Mouse (Mus musculus) kidney, postnatal 10 days (tissue): ENCODE results near the gene Tnip1.
A peak's percentile ranks its signal among the peaks of the same experiment; 100 is the strongest.
"Not testable (repeated sequence)": the region's sequence is repeated elsewhere in the genome, so short reads cannot be mapped to it uniquely, and the experiment has no call there.

ENCODE experiments used
- DNase-seq: peaks from one replicate; pipeline ENCODE4 v3.0.0; 2021; ENCODE audit warnings: mixed read lengths

Tnip1 gene

DNA sequence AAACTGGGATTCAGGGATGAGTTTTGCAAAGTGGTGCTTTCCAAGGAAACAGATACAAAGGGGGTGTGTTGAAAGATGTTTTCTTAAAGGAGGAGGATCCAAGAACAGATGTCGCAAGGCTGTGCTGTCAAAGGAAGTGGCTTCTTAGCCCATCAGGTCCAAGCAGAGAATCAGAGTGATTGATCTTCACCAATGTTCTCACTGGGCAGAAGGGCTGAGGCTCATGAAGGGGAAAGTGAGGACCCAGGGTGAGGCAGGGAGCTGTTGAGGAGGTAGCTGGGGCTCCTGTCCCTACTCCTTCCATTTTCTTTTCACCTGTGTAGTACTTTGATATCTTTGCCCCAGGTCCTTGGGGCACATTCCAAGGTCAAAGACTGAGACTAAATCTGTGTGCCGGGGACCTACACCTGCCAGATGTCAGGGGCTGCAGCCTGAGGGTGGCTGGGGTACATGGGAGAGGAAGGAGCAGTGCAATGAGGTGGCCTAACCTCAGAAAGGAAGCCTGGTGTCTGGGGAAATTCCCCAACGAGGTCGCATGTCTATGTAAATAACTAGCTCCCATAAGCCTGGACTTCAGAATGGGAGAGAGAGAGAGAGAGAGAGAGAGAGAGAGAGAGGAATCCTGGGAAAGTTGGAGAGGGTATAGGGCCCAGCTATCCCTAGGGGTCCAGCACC lies 9.5 kb upstream of the Tnip1 start:
- DNase-seq, result no peak

DNA sequence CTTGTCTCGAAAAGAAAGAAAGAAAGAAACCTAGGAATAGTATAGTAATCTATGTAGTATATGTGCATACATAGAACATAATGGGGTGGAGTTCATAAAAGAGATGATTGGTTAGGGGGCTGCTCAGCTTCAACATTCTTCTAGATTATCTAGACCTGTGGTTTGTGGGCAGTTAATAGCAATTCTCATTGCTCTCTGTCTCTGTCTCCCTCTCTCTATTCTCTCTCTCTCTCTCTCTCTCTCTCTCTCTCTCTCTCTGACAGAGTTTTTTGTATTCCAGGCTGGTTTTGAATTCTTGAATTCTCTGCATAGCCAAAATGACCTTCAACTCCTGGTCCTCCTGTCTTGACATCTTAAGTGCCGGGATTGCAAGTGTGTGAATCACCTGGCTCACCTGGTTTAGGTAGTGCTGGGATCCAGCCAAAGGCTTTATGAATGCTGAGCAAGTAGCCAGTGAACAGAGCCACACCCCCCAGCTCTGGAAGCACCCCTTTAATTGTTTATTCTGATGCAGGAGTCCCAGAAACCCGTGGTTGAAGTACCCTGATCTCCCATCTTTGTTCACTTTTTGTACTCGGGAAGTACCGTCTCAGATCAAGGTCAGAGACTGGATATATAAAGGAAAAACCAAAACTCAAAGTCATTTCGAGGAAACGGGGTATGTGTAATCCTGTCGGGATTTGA lies 8.8 kb upstream of the Tnip1 start:
- DNase-seq, result no peak

DNA sequence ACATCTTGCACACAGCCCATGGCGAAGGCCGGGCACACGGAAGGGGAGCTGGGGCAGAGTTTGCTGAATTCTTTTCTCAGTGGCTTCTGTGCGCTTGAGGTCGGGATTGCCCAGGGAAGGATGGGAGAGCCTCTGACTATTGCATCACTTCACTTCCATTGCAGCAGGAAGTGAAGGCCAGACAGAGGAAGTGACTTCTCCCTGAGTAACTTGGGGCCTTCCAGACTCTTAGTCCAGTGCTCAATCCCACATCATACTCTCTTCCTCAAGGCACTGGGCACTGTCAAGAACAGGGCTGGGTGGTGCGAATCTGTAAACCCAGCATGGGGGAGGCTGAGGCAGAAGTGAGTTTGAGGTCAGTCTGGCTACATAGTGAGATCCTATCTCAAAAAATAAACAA lies 2.5 kb upstream of the Tnip1 start:
- DNase-seq, result no peak

DNA sequence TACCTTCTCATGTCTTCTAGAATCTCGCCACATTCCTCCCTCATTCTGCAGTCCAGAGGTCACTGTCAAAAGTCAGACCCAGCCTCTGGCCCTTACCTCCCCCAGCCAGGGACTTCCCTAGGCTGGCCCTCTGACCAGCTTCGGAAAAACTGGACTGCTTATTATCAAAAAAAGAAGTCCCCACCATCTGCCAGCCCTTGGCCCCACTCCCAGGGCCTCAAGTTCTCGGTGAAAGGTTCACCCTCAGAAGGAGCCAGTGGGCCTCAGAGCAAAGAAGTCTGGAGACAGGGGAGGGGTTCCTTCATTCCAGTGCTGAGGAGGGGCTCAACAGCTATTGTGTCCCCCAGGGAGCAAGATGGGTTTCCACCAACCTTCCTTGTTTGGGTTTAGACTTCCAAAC lies 796 bp downstream of the Tnip1 start:
- no peak for DNase-seq

DNA sequence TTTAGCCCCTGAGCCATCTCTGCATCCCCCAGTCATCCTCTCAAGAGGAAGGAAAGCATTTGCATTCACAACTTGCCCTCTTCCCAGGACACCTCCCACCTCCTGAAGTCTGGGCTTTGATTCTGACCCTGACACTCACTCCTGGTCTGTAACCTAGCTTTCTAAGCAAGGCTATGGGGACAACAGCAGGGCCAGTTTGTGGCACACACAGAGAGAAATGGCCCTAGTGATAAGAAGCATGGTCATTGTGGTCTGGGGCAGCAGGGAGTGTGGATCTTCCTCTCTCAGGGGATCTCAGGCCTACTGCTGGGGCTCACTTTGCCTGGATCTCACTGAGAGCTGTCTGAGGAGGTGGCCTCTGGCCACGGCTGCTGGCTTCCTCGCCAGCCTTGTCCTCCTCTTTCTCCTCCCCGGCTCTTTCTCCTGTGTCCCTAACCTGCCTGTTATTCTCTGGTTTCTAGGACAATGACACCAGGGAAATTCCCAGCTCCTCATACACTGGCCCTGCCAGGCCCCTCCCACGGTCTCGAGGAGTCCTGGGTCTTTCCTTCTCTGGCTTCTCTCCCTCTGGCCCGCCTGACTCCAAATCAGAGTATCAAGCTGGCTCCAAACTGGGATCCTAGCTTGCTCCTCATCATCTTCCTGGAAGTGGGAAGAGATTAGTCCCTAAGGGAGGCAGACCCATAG lies 1.4 kb downstream of the Tnip1 start:
- DNase-seq, result no peak

DNA sequence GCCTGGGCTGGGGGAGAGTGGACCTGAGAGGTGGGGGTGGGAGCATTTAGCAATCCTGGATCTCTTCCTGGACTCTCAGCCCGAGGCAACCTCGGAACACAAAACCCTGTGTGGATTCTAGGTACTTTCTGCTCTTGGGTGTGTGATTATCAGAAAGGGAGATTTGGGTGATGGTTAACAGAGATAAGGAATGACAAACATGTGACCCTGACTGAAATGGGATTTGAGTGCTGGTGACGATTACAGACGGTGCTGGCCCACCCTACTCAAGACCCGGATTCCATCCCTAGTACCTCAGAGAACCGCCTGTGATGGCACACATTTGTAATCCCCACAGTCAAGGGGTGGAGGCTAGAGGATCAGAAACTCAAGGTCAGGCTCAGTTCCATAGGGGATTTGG lies 2.5 kb downstream of the Tnip1 start:
- DNase-seq, result no peak

DNA sequence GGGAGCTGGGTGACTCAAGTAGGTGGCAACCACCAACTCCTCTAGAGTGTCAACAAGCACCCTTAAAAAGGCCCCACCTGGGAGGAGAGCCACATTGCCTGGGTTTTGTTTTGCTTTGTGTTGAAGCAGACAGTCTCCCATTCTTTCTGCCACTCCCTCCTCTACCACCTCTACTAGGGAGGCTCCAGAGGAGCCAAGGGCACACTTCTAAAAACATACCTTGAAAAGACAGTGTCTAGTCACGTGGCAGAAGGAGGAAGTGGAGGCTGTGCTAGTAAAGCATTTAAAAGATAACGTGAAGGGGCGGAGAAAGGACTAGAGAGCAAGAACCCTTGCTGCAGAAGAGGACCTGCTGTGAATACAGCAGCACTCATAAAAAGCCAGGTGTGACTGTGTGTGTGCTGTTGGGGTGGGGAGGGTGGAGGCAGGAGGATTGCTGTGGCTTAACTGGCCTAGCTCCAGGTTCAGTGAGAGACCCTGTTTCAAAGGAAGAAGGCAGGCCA lies 4.1 kb downstream of the Tnip1 start:
- no peak for DNase-seq

DNA sequence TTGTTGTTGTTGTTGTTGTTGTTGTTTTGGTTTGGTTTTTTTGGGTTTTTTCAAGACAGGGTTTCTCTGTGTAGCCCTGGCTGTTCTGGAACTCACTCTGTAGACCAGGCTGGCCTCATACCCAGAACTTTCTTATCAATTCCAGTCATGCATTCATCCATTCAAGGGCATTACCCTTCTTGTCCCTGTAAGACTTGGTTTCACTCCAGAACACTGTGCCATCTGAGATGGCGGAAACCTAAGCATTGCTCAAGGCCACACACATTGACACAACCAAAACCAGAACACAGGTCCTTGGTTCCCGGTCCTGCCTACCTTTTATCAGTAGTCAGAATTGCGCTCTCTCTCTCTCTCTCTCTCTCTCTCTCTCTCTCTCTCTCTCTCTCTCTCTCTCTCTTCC lies 5.0 kb downstream of the Tnip1 start:
- DNase-seq, result not testable (repeated sequence)

DNA sequence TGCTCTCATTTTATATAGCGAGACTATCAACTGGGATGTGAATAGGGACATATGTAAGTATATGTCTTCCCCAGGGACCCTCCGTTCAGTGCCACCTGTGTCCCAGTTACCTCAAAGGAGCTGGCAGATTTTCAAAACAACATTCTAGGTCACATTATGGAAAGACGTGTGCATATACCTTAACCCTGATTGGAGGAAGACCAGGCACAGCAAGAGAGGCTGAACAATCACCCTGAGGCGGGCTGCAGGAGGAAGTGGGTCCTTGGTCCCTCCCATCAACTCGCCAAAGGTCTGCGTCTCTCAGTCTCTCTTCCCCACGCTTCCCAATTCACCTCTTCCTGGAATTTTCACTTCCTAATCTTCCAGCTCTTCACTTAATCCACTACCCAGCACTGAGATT lies 5.8 kb downstream of the Tnip1 start:
- no peak for DNase-seq

DNA sequence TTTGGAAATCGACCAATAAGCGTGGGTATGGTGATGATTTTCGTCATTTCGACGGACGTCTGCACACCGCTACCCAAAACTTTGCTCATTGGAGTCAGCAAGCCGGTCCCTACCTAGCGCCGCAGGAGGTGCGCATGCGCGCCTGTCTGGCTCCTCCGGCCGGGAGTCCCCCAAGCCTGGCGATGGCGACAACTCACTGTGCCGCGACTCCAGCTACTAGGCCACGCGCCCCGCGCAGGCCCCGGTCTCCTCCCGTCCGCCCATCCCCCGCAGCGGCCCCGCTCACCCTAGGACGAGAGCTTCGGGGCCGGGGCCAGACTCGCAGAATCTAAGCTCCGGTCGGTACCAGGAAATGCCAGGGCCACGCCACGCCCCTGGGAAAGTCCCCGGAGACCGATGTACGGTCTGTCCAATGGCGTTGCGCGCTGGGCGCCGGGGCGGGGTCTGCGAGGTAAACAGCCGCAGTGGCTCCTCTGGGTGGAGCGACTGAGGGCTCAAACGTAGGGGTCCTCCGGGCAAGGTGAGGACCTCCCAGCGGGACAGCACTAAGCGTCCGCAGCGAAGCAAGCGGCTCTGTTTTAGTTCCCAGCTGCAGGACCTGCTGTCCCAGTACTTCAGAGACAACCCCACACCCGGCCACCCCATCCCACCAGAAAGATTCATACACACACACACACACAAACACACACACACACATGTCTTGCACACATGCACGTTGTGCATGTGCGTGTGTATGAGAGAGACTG lies 6.8 kb downstream of the Tnip1 start:
- peak; percentile 99 for DNase-seq

DNA sequence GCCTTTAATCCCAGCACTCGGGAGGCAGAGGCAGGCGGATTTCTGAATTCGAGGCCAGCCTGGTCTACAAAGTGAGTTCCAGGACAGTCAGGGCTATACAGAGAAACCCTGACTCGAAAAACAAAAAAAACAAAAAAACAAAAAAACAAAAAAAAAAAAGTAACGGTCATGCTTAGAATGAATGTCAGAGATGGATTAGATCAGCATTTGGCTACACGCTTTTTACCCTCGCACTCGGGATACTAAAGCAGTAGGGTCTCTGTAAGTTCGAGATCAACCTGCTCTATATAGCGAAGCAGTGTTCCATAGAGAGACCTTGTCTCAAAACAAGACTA lies 7.3 kb downstream of the Tnip1 start:
- DNase-seq, result not testable (repeated sequence)

DNA sequence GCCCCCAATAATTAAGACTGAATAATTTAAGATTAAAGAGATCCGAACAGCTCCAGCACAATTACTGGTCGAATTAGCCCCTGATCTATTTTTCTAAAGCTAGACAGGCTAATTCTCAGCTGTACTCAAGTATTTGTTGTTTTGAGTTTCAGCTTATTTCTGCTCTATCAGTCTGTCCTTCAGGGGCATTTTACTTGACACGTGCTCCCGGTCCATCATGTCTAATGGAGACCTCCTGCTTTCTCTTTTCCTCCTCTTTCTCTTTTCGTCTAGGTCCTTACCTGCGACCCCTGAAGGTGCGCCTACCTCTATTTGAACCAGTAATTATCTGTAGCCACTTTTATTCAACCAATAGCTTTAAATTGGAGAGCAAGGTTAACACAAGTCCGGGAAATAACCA lies 8.0 kb downstream of the Tnip1 start:
- DNase-seq, result no peak

DNA sequence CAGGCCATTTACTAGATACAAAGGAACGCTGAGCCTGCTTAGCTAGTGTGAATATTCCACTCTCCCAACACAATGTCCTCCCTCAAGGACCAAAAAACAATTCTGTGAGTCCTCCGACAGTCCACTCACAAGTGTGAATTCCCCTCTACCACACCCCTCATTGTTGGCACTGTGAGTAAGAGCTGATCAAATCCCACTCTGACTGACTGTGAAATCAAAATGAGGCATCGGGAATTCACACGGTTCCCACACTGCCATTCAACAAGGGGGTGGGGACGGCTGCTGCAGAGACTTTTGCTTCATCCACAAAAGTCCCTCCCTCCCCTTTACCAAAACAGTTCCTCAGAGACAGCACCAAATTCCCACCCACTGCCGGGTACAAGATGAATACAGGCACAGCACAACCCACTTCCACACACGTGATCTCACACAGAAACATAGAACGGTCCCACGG lies 8.7 kb downstream of the Tnip1 start:
- no peak for DNase-seq

DNA sequence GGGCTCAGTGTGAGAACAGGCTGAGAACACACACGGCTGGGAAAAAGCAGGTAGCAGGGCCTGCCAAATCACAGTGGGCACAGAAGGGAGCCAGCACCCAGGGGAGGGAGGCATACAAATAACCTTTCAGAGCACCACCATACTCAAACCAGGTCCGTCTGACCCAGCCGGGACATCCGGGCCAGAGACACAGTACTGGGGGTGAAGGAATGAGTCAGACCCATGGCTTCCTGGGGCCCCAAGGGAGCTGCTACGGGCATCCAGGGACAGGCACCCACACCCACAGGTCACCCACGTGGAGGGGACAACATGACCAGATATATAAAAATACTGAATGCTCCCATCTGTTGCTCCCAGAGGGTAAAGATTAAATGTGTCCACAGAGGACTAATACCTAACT lies 10.1 kb downstream of the Tnip1 start:
- no peak for DNase-seq

DNA sequence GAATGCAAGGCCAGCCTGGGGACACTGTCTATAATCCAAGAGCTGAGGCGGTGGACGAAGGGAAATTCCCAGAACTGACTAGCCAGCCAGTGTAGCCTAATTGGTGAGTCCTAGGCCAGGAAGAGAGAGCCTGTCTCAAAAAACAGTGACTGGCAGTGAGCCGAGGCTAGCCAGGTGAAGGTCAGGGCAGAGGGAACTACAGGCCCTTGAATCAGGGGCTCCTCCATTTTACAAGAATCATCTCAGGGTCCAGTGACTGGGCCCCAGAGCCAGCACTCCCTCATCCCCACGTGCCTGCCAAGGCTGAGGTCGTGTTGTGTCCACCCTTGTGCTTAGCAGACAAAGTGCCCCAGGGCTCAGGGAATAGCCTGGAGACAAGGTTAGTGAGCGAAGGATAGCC lies 12.0 kb downstream of the Tnip1 start:
- no peak for DNase-seq

DNA sequence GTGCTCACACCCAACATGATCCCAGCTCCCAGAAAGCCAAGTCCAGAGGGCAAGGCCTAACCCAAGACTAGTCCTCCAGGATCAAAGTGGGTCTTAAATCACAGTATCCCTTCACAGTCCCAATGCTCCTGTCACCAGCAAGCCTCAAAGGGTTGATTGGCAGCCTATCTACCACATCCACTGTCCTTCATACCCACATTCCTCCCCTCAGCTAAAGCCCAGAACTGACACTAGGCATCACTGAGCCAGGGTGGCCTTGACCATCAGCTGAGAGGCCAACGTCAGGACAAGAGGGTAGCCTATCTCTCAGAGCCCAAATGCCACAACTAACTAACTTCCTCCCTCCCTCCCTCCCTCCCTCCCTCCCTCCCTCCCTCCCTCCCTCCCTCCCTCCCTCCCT lies 13.0 kb downstream of the Tnip1 start:
- no peak for DNase-seq

DNA sequence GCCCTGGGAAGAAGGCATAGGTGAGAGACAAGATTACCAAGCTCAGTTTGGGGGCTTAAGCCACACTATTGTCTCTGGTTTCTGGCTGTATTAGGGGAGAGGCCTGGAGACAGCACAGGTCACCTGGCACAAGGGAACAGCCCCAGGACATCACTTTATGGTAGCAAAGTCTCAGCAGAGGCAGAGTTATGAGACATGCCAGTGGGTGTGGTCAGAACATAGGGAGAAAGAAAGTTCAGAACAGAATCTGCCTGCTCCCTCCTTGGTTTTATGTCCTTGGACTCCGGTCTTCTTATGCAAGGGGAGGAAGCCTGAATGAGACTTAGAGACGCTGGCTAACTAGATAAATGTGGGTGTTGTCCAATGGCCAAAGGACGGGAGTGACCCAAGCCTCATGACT lies 18.0 kb downstream of the Tnip1 start:
- DNase-seq, result no peak

DNA sequence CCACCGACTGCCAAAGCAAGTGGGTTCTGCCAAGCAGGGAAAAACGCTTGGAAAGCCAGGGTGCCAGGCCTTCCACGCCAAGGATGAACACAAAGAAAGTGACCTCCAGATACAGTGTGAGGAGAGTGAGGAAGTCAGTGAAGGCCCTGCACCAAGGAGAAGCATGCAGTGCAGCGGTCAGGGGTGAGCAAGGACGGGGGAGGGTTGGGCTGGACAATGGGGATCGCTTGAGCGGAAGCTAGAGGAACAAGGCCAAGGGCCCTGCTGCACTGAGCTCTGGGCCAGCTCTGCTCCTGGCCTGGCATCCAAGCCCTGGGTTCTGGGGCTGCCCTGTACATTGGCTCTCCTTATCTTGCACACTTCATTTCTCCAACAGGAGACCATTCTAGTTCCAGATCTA lies 22.7 kb downstream of the Tnip1 start:
- no peak for DNase-seq

DNA sequence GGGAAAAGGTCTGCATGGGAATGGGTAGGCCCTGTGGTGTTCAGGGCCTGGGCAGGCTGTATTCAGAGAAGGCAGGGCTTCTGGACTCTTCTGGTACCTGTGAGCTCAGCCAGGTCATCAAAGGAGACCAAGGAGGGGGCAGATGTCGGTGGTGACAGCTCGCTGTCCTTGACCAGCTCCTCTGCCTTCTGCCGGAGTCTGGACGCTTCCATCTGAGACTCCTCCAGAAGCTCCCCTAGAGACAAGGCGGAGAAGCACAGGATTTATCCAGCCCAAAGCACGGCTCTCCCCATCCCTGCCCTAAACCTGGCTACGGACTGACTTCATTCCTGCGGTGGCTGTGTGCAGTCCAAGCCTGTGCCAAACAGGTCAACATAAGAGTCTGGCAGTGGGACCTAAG lies 23.2 kb downstream of the Tnip1 start:
- no peak for DNase-seq

DNA sequence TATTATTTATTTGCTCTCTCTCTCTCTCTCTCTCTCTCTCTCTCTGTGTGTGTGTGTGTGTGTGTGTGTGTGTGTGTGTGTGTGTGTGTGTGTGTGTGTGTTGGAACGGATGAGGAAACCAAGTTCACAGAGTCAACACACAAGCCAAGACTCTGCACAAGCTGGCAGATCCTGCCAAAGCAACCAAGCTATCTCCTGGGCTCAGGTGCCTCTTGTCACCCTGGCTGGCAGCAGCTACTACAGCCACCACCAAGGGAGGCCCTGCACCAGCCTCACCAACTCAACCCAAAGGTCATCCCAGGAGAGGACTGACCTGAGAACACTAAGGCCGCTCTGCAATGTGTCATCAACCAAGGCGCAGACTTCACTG lies 26.0 kb downstream of the Tnip1 start:
- no peak for DNase-seq

DNA sequence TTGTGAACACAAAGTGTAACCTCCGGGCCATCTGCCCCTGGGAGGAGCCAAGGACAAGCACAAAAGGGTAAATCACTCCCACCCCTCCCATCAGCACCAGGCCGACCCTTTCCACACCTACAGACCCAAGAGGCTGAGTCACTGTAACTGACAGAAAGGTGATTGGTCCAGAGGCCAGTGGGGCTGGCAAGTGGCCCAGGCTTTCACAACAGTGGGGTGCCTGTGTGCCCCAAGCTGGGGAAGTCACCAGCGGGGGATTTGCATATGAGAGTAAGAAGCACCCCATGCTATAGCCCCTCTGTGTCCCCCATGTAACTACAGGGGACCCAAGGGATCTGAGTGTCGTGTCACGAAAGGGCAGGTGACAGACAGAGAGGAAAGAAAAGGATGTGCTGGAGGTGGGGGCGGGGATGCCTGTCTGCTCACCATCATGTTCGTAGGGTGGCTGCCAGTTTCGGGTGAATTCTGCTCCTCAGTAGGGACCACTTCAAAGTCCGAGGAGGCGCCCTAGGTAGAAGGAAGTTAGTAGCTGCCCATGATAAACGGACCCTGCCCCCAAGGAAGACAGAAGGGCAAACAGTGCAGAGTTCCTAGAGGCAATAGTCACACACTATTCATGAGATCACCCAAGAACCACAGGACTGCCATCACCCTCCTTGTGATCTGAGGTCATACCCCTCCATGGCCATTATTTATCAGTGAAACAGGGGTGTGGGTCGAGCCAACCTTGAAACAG lies 26.5 kb downstream of the Tnip1 start:
- no peak for DNase-seq

DNA sequence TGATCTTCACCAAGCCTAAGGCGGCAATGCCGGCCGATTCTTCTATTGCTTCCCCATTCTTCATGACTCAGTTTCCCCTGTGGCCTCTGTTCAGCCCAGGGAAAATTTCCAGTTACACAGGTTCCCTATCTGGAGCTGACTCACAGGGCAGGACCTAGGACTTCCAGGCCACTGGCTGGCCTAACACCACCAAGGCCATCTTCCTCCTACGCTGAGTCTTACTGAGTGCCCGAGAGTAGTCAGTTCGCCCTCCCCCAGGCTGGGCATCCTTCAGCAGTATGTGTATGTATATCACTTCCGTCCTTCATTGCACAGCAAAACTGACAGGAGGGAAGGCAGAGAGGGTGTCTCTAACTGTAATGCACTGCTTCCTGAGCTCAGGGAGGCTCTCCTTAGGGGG lies 28.5 kb downstream of the Tnip1 start:
- no peak for DNase-seq

DNA sequence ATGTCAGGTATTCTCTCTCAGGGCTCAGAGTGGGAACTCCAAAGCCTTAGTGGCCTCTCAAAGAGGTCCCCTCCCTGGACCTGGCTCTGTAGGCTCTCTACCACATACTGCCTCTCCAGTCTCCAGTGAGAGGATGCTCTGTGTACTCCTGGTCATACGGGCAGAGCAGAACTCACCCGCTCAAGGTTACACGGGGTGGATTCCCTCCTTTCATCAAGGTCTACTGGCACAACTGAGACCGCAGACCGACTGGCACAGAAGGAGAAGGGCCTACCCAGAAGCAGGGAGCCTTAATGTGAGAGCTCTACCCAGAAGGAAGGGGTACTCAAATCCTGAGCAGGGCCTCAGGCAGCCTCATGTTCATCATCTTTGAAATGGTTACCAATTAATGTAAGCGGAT lies 30.2 kb downstream of the Tnip1 start:
- DNase-seq, result no peak
